ENCODE assay signal across 21 mouse cellular contexts in genomic region chr12:117661871-117662270, GRCm38 (mm10).
DNase-seq lines count a peak whose midpoint lies in the region; ATAC-seq and TF ChIP-seq lines count a peak whose summit lies in the region.
"Had no signal": no experiment of that assay in that cellular context is flagged by ENCODE, and none has a peak within 500 bp of the region (broad histone marks: within the 10 kb centered on the region; RNA-seq: fewer than 3 reads in every experiment).

No protein-coding gene starts in this region.

- H3K27me3 ChIP-seq in heart, embryonic 11.5 days (ENCODE audit: control insufficient read depth, insufficient read depth, low read length) = no peaks in the 10 kb centered on the region
- no peaks in the 10 kb centered on the region for H3K27me3 ChIP-seq in midbrain, embryonic 16.5 days (ENCODE audit: control insufficient read depth, insufficient read depth, low read depth, low read length)
- H3K27me3 ChIP-seq: embryonic facial prominence, embryonic 15.5 days; forebrain, embryonic 13.5 days; midbrain, embryonic 12.5 days had no signal

- H3K4me2 ChIP-seq in heart, embryonic 11.5 days = peak overlapping the region; percentile 29
- no peak overlapping the region for H3K4me2 ChIP-seq in midbrain, embryonic 16.5 days (ENCODE audit: low read length)
- H3K4me2 ChIP-seq: embryonic facial prominence, embryonic 15.5 days; forebrain, embryonic 13.5 days; hindbrain, embryonic 12.5 days; midbrain, embryonic 12.5 days had no signal

- WGBS in heart, embryonic 11.5 days (ENCODE audit: insufficient replicate concordance) = 61% methylated on average over 6 of the region's 6 CpGs
- 79% methylated on average over 6 of the region's 6 CpGs for WGBS in midbrain, embryonic 16.5 days

- no peak for TF ChIP-seq POLR2A in cortical plate, adult 2 months (IDR thresholded peaks at IDR 0.05; ENCODE audit: extremely low read depth, insufficient read depth, low read length)

- peaks cover 13% of the 10 kb centered on the region for H3K4me1 ChIP-seq in heart, embryonic 11.5 days (ENCODE audit: control insufficient read depth, insufficient read depth, low read length)
- H3K4me1 ChIP-seq in cortical plate, adult 2 months (ENCODE audit: control insufficient read depth, insufficient read depth, low read length) = peaks cover 10% of the 10 kb centered on the region
- no peaks in the 10 kb centered on the region for H3K4me1 ChIP-seq in midbrain, embryonic 16.5 days (ENCODE audit: control insufficient read depth, insufficient read depth, low read length)
- H3K4me1 ChIP-seq: embryonic facial prominence, embryonic 15.5 days; forebrain, embryonic 13.5 days; hindbrain, embryonic 12.5 days had no signal

- intact Hi-C loops in left cerebral cortex, adult 2 months (cut with DNase I) = loop anchor here (2.0 kb wide), 1 partner anchor 25 kb away; no protein-coding TSS in a partner anchor
- intact Hi-C loops in left cerebral cortex, postnatal 10 days (cut with DNase I) = no loop called here

- no peaks in the 10 kb centered on the region for H3K36me3 ChIP-seq in heart, embryonic 11.5 days (ENCODE audit: control insufficient read depth, insufficient read depth, low read length)
- no peaks in the 10 kb centered on the region for H3K36me3 ChIP-seq in midbrain, embryonic 16.5 days (ENCODE audit: control insufficient read depth, insufficient read depth, low read length)
- H3K36me3 ChIP-seq: embryonic facial prominence, embryonic 15.5 days; hindbrain, embryonic 12.5 days; midbrain, embryonic 12.5 days had no signal

- DNase-seq in heart, adult 9 months (ENCODE audit: low spot score in 2 of 2) = no peak
- no peak for DNase-seq in left cerebral cortex, adult 2 months (ENCODE audit: extremely low spot score in 1 of 2, low spot score in 2 of 2)
- DNase-seq in left cerebral cortex, postnatal 10 days (ENCODE audit: extremely low spot score in 1 of 2, low spot score in 2 of 2) = no peak
- DNase-seq in brain, adult 2 months (ENCODE audit: low read depth, low spot score) = peak; percentile 52
- no peak for DNase-seq in cerebellum, adult 18-20 months
- DNase-seq: adrenal gland, adult 2 months; cerebellum, adult 2 months; gastrocnemius, postnatal 10 days; kidney, postnatal 4 days; layer of hippocampus, postnatal 36 days; right cerebral cortex, postnatal 14 days; thymus, postnatal 4 days had no signal

- peak overlapping the region; percentile 46 for H3K27ac ChIP-seq in heart, embryonic 11.5 days (ENCODE audit: low read depth, low read length)
- H3K27ac ChIP-seq in left cerebral cortex, adult 2 months = peak overlapping the region; percentile 13; the same call in 1 of the 2 replicates
- H3K27ac ChIP-seq in cortical plate, adult 2 months (ENCODE audit: insufficient read depth, low read length) = peak overlapping the region; percentile 66; the same call in 1 of the 2 replicates
- no peak overlapping the region for H3K27ac ChIP-seq in midbrain, embryonic 16.5 days (ENCODE audit: low read length)
- H3K27ac ChIP-seq: embryonic facial prominence, embryonic 15.5 days; forebrain, embryonic 13.5 days; hindbrain, embryonic 12.5 days; macrophage; midbrain, embryonic 12.5 days had no signal

- no peaks in the 10 kb centered on the region for H3K9me3 ChIP-seq in heart, embryonic 11.5 days (replicated peaks; ENCODE audit: control insufficient read depth, low read length)
- H3K9me3 ChIP-seq in midbrain, embryonic 16.5 days (replicated peaks; ENCODE audit: control insufficient read depth, low read length, poor library complexity, severe bottlenecking) = no peaks in the 10 kb centered on the region
- H3K9me3 ChIP-seq: embryonic facial prominence, embryonic 15.5 days; forebrain, embryonic 13.5 days; hindbrain, embryonic 12.5 days; midbrain, embryonic 12.5 days had no signal

- ATAC-seq in heart, embryonic 11.5 days (replicated peaks; ENCODE audit: insufficient number of reproducible peaks, low FRiP score, low TSS enrichment) = no peak
- ATAC-seq in midbrain, embryonic 16.5 days = no peak
- ATAC-seq: forebrain, embryonic 13.5 days; intestine, embryonic 16.5 days had no signal

- peak overlapping the region; percentile 5; the same call in 1 of the 2 replicates for H3K4me3 ChIP-seq in heart, embryonic 11.5 days (ENCODE audit: low read depth, low read length)
- H3K4me3 ChIP-seq in left cerebral cortex, adult 2 months = no peak overlapping the region
- no peak overlapping the region for H3K4me3 ChIP-seq in cortical plate, adult 2 months (ENCODE audit: insufficient read depth, low read length)
- H3K4me3 ChIP-seq in midbrain, embryonic 16.5 days (ENCODE audit: low read depth, low read length) = no peak overlapping the region
- H3K4me3 ChIP-seq: embryonic facial prominence, embryonic 15.5 days; forebrain, embryonic 13.5 days; hindbrain, embryonic 12.5 days; midbrain, embryonic 12.5 days had no signal

- TF ChIP-seq CTCF in left cerebral cortex, adult 2 months (IDR thresholded peaks at IDR 0.05) = no peak
- no peak for TF ChIP-seq CTCF in cortical plate, adult 2 months (IDR thresholded peaks at IDR 0.05; ENCODE audit: extremely low read depth, insufficient read depth, low read length)

- H3K9ac ChIP-seq in heart, embryonic 11.5 days (ENCODE audit: low read depth, low read length) = peak overlapping the region; percentile 29; the same call in 1 of the 2 replicates
- H3K9ac ChIP-seq in midbrain, embryonic 16.5 days (ENCODE audit: low read depth, low read length) = no peak overlapping the region
- H3K9ac ChIP-seq: embryonic facial prominence, embryonic 15.5 days; forebrain, embryonic 13.5 days; hindbrain, embryonic 12.5 days; midbrain, embryonic 12.5 days had no signal
